Mouse (Mus musculus) layer of hippocampus, adult 2 months (tissue): ENCODE data around the gene Rpl9-ps6. TPM values are rescaled to one million over a fixed set of nuclear protein-coding genes. Genes with fewer than 3 reads are reported as not detected.

Source experiments
- DNase-seq, 2 experiments: peaks; one replicate each; pipeline ENCODE4 v3.0.0; 2022; ENCODE audit warnings: low spot score in 2 of 2
- H3K27ac ChIP-seq: fragments of 200-600 bp; 2 replicates; pipeline ENCODE4 v1.8.1; 2022
- H3K4me3 ChIP-seq: fragments of 200-600 bp; 2 replicates; pipeline ENCODE4 v1.8.1; 2022; ENCODE audit warnings: mild to moderate bottlenecking
- CTCF ChIP-seq: fragments of 200-600 bp; conservative IDR thresholded peaks from 2 replicates; pipeline ENCODE4 v1.8.1; 2022; ENCODE audit warnings: antibody characterized with exemption, mild to moderate bottlenecking, moderate library complexity
- total RNA-seq, 2 experiments: library from RNA; stranded (reverse); gene quantifications; 2 replicates each; pipeline ENCODE4 v1.2.3; 2021

Rpl9-ps6 gene
- total RNA-seq, 2 experiments from 2014 or later, result 30.6 to 35.4 TPM

- peak in 1 of 2 experiments; percentile 22 for DNase-seq
- no peak overlapping the region for H3K4me3 ChIP-seq
- H3K27ac ChIP-seq, result no peak overlapping the region
- no peak for TF ChIP-seq CTCF
Measured at GRCm38 (mm10) chr19:32419069-32419468, 47.3 kb downstream of the Rpl9-ps6 start.

- no peak for DNase-seq
- no peak overlapping the region for H3K4me3 ChIP-seq
- TF ChIP-seq CTCF, result no peak
- H3K27ac ChIP-seq, result no peak overlapping the region
Measured at GRCm38 (mm10) chr19:32416692-32417317, 49.6 kb downstream of the Rpl9-ps6 start.

Other genes with a start within 250 kb of the Rpl9-ps6 start
- 10 to 100 TPM; 53.9 to 59.6 TPM for gene Sgms1, start 76.9 kb downstream of the Rpl9-ps6 start, total RNA-seq
- 10 to 100 TPM; 58.2 to 64.3 TPM for gene Minpp1, start 19.2 kb upstream of the Rpl9-ps6 start, total RNA-seq
- gene Papss2, start 129.2 kb upstream of the Rpl9-ps6 start, total RNA-seq, result 10 to 100 TPM; 14.7 to 15.1 TPM